Mouse (Mus musculus) large intestine, adult 2 months (tissue): ENCODE results near the gene Adgrf3. TPM values are rescaled to one million over a fixed set of nuclear protein-coding genes. Genes with fewer than 3 reads are reported as not detected.

Source experiments
- DNase-seq: peaks from one replicate; pipeline ENCODE4 v3.0.0-alpha.2; 2012; ENCODE audit warnings: low read depth, low spot score
- WGBS: fragments of 180-500 bp; shearing (Covaris S2); methylation state at CpG from one replicate; pipeline ENCODE4 v1.1.7; 2018; 5-methylcytosine and 5-hydroxymethylcytosine counted together
- polyA plus RNA-seq: library from polyadenylated mRNA; depleted of rRNA; stranded (reverse); fragments of >200 nt; gene quantifications from 2 replicates; pipeline ENCODE4 v1.2.3, GENCODE M21; 2012

Gene Adgrf3
- polyA plus RNA-seq, 1 experiment = not detected

DNA sequence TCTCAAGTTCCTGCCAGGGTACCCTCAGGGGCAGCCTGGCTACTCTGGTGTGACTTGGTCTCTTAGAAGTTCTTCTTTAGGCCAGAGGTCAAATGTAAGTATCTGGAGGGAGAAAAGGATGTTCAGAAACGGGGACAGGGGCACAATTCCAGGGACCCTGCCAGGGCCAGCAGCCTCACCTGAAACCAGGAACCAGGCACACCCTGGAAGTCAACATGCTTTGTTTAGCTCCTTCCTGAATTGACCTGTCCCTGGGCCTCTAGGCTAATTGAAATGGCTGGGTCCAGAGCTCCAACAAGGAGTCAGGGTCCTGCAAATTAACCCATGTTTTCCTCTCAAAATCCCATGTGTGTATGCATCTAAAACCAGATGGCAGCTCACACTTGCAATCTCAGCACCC lies 1.1 kb downstream of the Adgrf3 start:
- no peak for DNase-seq
- 33% methylated on average over 1 of the region's 1 CpGs for WGBS

- WGBS = 84% methylated on average over 10 of the region's 10 CpGs
- DNase-seq = no peak
These were observed 2.2 kb downstream of the Adgrf3 start for GRCm38 (mm10) chr5:30203216-30203885.

DNA sequence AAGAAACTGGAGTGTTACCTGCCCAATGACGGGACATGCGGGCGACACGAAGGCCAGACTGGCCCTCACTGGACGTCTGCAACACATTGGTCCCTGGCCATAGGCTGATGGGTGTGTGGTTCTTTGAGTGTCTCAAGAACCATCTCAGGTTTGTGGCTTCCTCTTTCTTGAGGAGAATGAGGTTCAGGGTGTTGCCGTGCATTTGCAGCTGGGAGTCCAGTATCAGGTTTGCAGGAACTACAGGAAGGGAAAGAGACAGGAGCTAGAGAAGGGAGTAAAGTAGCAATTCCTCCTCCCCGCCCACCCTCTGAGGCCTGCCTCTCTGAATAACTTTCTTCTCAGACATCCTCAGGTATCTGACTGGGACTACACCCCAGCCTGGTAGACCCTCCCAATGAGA lies 3.3 kb downstream of the Adgrf3 start:
- WGBS = 79% methylated on average over 7 of the region's 7 CpGs
- DNase-seq = no peak

GRCm38 (mm10) chr5:30201521-30201920 lies 4.0 kb downstream of the Adgrf3 start:
- DNase-seq = no peak
- 30% methylated on average over 5 of the region's 5 CpGs for WGBS

DNA sequence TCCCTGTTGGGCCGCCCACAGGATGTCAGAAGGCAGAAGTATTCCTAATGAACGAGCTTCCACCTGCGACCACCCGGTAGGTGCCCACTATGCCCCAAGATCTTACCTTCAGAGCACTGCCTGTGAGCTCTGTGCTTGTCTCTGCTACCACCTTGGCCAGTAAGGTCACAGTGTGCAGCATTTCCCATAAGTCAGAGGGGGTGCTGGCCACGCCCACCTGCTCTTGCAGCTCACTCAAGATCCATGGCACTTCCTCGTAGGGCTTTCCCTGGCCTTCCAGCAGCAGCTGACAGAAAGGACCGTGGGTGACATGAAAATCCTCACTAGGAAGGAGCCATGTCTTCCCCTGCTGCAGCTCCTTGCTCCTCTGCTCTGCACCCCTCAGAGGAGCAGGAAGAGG lies 7.3 kb downstream of the Adgrf3 start:
- DNase-seq = no peak
- 61% methylated on average over 7 of the region's 7 CpGs for WGBS

DNA sequence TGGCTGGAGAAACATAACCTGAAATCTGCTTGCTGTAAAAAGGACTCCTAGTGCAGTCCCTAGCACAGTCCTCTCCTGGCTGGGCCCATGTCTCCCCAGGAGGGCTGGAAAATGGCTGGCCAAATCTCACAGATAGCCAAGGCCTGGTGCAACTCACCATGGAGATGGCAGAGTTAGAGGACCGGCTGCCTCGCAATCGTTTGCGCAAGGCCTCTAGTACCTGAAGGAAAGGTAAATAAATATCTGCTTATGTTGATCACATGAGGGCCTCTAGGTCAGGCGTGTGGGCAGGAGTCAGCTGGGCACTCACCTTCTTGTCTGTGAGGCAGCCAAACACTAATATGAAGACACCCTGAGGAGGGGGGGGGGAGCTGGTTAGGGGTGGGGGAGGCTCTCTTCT lies 10.2 kb downstream of the Adgrf3 start:
- 79% methylated on average over 5 of the region's 5 CpGs for whole genome bisulfite sequencing
- no peak for DNase-seq

GRCm38 (mm10) chr5:30192452-30192851 lies 13.1 kb downstream of the Adgrf3 start:
- no peak for DNase-seq
- WGBS = 28% methylated on average over 1 of the region's 1 CpGs

DNA sequence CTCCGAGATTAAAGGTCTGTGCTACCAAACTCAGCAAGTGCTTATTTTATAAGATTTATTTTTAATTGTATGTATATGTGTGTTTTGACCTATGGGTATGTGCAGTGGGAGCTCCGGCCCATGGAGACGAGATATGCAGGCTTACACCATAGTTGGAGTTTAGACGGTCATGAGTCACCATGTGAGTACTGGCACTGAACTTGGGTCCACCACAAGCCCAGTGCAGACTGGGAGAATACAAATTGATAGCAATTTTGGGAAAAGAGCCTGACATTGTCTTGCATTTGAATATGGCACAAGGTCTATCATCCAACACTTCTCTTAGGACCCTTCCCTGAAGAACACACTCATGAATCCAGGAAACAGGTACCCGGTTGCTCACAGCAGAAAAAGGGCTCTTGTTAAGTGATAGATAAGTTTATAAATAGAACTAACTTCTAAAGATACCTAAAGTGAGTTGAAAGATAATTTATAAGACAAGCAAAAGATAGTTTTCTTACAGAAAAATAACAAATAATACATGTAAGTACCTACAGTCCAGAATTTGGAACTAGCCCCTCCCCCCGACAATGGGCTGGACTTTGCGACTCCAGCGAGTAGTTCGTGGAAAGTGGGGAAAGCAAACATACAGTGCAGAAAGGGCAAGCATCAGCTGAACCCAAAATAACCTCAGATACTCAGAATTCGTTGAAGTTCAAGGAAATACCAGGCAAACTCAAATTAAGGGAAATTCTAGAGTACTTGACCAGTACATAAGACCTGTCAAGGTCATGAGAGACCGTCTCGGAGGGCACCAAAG lies 17.6 kb downstream of the Adgrf3 start:
- 88% methylated on average over 12 of the region's 12 CpGs for WGBS
- no peak for DNase-seq

DNA sequence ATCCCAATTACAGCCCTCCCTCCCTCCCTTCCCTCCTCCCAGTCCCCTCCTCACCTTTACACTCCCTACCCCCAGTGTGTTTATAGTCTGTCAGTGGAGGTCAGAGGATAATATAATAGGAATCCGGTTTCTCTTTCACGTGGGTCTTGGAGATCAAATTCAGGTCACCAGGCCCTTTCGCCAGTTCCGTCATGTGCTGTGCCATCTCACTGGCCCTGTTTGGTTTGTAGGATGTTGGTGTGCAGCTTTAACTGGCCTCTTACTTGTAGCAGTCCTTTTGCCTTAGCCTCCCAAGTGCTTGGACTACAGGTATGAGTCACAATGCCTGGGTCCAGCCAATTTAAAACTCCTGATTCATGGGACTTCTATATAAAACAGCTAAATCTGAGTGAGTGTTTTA lies 29.7 kb downstream of the Adgrf3 start:
- 78% methylated on average over 4 of the region's 4 CpGs for WGBS

GRCm38 (mm10) chr5:30172931-30173692 lies 32.4 kb downstream of the Adgrf3 start:
- no peak for DNase-seq
- 32% methylated on average over 20 of the region's 20 CpGs for WGBS

More for the DNA sequence above, 29.7 kb downstream of the Adgrf3 start:
- DNase-seq = no peak

- DNase-seq = no peak
These were observed 33.4 kb downstream of the Adgrf3 start for GRCm38 (mm10) chr5:30172115-30172514.

DNA sequence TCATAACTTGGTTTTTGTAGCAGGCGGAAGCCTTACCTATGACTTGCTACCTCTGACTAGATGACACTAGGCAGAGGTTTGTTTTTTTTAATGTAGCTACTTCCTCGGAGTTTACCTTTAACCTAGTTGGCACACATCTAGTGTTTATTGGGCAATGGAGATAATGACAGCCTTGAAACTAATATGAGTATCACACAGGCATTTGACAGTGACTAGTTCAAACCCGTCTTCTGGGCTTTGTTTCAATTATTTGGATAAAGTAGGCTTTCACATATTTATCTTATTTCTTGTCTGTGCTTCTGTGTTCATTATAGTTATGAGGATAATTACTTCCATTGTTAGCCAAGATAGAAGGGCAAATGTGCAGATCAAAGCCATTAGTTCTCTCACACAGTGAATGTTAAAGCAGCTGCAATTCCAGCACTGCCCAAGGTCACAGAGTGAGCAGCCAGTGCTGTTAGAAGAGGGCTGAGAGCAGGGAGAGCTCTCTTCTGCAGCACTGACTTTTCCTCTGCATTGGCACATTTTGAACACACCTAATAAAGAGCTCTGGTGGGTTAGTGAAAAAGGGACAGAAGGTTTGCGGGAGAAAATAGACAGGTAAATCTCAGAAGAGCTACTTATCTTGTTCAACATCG lies 35.1 kb downstream of the Adgrf3 start:
- DNase-seq = no peak

GRCm38 (mm10) chr5:30165234-30165946 lies 40.1 kb downstream of the Adgrf3 start:
- DNase-seq = no peak
- WGBS = 42% methylated on average over 5 of the region's 5 CpGs

More for the DNA sequence above, 35.1 kb downstream of the Adgrf3 start:
- 54% methylated on average over 5 of the region's 5 CpGs for WGBS

DNA sequence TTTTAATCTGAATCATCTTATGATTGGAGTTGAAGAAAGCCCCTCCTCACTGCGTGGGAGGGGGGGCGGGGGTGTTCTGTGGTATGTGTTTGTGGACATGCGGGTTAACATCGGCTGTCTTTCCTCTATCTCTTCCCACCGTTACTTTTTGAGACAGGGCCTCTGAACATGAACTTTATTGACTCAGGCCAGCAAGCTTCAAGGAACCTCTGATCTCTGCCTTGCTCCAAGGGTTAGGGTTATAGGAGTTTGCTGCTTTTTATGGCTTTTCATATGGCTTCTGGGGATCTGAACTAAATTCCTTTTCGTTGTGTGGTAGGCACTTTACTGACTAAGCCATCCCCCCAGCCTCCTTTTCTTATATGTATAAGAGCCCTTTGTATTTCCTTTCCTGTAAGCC lies 43.2 kb downstream of the Adgrf3 start:
- DNase-seq = no peak
- 43% methylated on average over 6 of the region's 6 CpGs for WGBS

- WGBS = 31% methylated on average over 1 of the region's 1 CpGs
- DNase-seq = no peak
These were observed 43.7 kb downstream of the Adgrf3 start for GRCm38 (mm10) chr5:30161836-30162235.

DNA sequence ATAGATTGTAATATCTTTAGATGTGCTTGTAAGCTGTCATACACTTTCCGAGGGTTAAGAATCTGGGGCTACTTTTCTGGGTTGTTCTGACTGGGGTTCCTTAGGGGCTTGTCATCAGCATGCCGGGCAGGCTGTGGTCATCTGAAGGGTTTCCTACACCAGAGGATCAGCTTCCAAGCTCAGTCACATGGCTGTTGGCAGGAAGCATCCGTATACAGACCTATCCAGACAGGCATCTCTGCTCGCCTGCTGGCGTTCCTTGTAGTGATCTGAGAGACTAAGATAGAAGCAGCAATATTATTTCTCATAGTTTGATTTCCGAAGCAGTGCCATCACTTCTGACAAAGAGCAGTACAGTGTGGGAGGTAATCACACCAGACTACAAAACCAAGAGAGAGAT lies 45.9 kb downstream of the Adgrf3 start:
- no peak for DNase-seq
- WGBS = 72% methylated on average over 6 of the region's 6 CpGs

DNA sequence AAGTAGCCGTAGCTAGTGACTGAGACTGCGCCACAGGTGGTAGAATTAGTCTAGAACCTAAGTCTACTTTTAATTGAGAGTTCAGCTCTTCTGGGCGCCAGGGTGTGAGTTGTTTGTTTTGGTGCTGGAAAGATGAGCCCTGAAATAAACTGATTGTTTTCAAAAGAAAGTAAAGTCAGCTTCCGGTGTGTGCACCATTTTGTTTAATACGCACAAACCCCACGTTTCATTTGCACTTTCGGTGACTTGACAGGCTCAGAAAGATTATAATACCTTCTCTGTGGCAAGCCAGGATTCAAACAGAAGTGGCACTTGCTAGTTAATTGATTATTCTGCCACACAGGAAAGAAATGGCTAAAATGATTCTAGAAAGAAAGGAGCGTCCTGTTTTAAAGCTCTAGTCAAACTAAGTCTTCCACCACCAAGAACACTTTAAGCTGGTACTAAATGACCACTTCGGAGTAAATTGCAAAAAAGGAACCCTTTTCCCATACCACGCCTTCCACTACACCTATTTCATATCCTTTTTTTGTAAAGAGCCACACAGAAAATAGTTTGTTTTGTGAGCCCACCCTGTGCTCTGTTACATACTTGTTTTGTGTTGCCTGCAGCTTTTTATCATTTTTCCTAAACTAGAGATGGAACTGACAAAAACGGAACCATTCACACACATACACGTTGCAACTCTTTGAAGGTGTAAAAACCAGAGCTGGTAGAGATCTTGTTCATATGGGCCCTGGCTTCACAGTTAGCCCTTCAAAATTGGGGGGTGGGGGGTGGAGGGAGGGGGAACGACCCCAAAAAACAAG lies 49.5 kb downstream of the Adgrf3 start:
- DNase-seq = no peak
- WGBS = 7% methylated on average over 13 of the region's 13 CpGs

GRCm38 (mm10) chr5:30155395-30155792 lies 50.1 kb downstream of the Adgrf3 start:
- WGBS = under 1% methylated on average over 31 of the region's 31 CpGs

More at GRCm38 (mm10) chr5:30155395-30155792, 50.1 kb downstream of the Adgrf3 start:
- no peak for DNase-seq
